Mouse (Mus musculus) embryo, embryonic 11.5 days (tissue): ENCODE measurements at regions not wholly inside any gene's neighbourhood (a gene's known extent, or its start where the extent isn't known, plus 50 kb on each side); places are given as distances from the start of the nearest gene placed in this dataset.

Source experiments
- DNase-seq: peaks from one replicate; pipeline ENCODE4 v3.0.0-alpha.2; 2012; ENCODE audit warnings: low read depth, low spot score

DNA sequence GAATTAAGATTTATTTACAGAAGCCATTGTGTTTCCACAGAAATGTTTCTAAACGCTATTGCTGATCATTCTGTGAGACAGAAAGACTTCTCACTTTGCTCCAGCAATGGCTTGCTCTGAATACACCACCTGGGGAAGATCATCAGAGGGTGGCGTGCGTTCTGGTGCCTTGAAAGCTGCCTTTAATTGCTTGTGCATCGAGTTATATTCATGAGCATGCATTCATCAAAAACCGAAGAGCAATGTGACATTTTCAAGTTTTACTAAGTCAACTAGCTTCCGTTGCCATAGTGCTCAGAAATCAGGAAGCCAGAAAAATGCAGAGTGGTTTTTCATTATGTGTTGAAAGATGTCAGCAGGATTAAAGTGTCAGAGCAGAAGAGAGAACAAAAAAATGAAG, 85.0 kb upstream of the Pcdh18 start:
- no peak for DNase-seq

DNA sequence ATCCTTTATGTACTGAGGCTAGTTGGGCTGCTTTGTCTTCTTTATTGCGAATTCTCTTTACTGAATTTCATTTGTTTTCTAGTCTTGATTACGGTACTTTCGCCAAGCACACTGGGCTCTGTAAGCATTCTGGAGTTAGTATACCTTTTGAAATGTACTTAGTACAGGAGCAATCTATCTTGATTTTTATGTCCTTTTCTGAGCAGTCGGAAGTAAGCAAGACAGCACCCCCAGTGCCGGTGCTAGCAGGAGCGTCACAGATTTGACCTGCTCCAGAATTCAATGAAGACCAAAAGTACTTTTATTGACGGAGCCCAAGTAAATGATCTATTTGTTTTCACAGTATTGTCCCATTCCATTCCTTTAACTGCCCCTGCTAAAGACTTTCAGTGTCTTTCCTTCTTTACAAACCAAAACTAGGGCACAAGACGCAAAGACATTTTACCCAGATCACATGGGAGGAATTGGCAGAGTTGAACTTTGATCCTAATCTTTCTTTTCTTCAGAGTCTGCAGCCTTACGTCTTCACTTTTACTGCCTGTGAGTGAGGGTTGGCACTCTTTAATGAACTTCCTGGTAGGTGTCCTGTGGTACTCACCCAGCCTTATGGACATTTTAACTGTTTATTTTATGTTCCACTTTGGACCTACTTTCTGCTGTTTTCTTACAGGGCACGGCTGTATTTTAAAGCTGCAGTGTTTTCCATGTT, 83.5 kb upstream of the Pcdh18 start:
- no peak for DNase-seq

DNA sequence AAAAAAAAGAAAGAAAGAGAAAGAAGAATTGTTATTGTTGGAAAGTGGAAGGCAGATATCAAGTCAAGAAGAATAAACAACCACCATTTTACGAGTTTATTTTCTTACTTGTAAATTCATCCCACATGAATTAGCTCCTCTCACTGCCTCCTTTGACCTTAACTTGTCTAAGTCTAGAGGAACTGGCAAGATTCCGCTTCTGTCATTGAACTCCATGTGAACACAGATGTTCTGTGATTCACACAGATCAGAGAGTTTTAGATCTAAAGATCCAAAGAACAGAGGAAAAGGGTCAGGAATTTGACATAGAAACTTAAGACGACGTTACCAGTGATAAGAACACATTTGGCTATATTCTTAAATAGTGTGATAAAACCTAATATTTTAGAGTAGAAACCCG, 57.3 kb upstream of the Pcdh18 start:
- DNase-seq = no peak

DNA sequence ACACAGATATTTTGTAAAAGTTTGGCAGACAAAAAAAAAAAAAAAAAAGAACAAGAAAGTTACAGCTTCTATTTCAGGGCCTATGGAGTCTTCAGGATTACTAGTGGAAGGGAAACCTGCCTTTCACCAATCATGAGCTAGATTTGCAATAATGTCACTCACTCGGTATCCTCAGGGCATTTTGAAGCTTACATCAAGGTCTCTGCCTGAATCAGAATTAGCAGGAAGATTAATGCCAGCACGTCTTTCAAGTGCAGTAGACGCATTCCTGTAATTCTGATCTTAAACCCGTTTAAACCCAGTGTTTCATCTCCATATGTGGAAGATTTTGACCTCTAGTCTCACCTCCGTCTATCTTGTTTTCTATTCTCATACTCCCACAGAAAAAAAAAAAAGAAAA, 50.6 kb upstream of the Pcdh18 start:
- peak; percentile 13 for DNase-seq

DNA sequence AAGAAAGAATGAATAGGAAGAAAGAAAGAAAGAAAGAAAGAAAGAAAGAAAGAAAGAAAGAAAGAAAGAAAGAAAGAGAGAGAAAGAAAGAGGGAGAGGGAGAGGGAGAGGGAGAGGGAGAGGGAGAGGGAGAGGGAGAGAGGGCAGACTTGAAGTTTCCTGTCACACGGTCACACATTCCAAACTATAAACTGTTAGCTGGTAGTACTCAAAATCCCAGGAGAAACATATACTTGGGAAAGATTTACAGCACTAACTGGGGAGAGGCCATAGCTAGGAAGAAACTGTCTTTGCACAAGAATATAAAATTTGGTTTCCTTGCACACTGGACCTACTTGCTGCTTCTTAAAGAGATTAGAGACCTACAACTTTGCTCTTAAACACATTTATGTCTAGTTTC, 50.2 kb upstream of the Pcdh18 start:
- DNase-seq = peak; percentile 26
